Mouse (Mus musculus): ENCODE measurements around the gene Cux2. TPM values are rescaled to one million over a fixed set of nuclear protein-coding genes. Genes with fewer than 3 reads are reported as not detected.
A peak's percentile ranks its signal among the peaks of the same experiment; 100 is the strongest.

The Cux2 gene
- polyA plus RNA-seq, 1 experiment from 2014 or later: 3.6 TPM

DNA sequence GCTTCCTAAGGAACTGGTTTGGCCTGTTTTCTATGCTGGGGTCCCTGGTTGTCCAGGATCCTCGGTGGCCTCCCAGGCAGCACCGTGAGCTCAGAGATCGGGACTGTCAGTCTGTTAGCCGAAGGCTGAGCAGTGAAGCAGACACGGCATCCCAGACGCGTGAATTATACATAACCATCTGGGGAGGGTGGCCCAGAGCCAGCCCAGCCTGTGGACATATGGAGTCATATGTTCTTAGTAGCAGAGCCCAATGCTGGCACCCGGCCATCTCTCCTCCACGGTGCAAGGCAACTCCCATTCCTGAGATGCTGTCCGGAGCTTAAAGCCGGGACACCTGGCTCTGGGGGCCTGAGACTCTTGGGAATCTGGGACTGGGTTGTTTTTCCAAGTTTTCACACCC lies 31.0 kb upstream of the Cux2 start:
- Histone ChIP-seq H3K27me3 (no peaks in the 10 kb centered on the region), H3K36me3 (no peaks in the 10 kb centered on the region), H3K9me3 (no peaks in the 10 kb centered on the region), H3K4me1 (peaks cover 4% of the 10 kb centered on the region; the same call in 1 of the 2 replicates), H3K9ac (no peak overlapping the region), H3K4me2 (no peak overlapping the region), H3K4me3 (no peak overlapping the region), H3K27ac (no peak overlapping the region)
- ATAC-seq (ENCODE audit: borderline replicate concordance, extremely low read depth, low FRiP score, low TSS enrichment): peak; percentile 79
- WGBS: 34% methylated on average over 11 of the region's 11 CpGs

DNA sequence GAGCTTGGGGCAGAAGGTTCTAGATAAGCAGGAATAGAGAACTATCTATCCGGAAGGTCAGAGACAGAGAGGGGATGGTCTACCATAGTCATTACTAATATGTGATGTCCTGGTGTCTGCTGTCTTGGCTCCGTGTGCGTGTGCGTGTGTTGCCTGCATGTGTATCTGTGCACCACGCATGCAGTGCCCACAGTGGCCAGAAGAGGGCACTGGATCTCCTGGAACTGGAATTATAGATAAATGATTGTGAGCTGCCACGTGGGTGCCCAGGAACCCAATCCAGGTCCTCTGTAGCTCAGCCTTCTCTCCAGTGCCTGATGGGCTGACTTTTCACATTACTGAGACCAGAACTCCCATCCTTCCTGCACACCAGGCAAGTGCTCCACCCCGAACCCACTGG lies 29.9 kb upstream of the Cux2 start:
- ATAC-seq (ENCODE audit: borderline replicate concordance, extremely low read depth, low FRiP score, low TSS enrichment): no peak
- Histone ChIP-seq H3K27ac (no peak overlapping the region), H3K9me3 (no peaks in the 10 kb centered on the region), H3K4me3 (no peak overlapping the region), H3K9ac (no peak overlapping the region), H3K4me2 (no peak overlapping the region), H3K36me3 (no peaks in the 10 kb centered on the region), H3K27me3 (no peaks in the 10 kb centered on the region), H3K4me1 (peaks cover 4% of the 10 kb centered on the region; the same call in 1 of the 2 replicates)
- WGBS: 80% methylated on average over 7 of the region's 7 CpGs

DNA sequence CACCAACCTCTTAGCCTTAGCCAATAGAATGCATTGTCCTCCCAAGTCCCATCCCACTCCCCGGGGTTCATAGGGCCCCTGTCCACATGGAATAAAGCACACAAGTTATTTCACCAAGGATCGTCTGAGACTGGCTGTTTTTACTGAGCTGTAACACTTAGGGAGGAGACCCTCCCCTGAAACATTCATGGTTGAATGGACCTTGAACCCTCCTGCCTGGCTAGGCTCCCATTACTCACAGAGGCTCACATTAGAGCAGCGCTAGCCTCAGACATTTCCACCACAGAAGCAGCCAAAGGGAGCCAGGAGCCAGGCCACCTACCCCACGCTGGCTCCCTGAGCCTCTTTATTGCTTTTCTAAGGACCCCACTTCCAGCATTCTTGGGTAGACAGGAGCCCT lies 27.3 kb upstream of the Cux2 start:
- ATAC-seq (ENCODE audit: borderline replicate concordance, extremely low read depth, low FRiP score, low TSS enrichment): no peak
- Histone ChIP-seq H3K4me2 (no peak overlapping the region), H3K4me1 (peaks cover 4% of the 10 kb centered on the region; the same call in 1 of the 2 replicates), H3K9ac (no peak overlapping the region), H3K4me3 (no peak overlapping the region), H3K27me3 (no peaks in the 10 kb centered on the region), H3K27ac (no peak overlapping the region), H3K36me3 (no peaks in the 10 kb centered on the region), H3K9me3 (no peaks in the 10 kb centered on the region)
- 72% methylated on average over 4 of the region's 4 CpGs for WGBS

DNA sequence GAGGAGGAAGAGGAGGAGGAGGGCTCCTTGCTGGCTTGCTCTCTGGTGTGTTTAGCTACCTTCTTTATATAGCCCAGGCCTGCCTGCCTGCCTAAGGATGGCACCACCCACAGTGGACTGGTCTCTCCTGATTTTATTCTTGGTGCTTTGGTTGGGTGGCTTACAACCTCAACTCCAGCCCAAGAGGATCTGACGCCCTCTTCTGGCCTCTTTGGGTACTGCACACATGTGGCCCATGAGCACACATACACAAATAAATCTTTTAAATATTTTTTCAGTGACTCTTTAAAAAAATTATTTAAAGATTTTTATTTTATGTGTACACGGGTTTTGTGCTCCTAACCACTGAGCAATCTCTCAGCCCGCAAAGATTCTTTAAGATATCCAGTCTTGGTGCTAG lies 25.8 kb upstream of the Cux2 start:
- ATAC-seq (ENCODE audit: borderline replicate concordance, extremely low read depth, low FRiP score, low TSS enrichment): no peak
- no peak overlapping the region for H3K4me3 ChIP-seq
- H3K4me2 ChIP-seq: no peak overlapping the region
- H3K27me3 ChIP-seq: no peaks in the 10 kb centered on the region
- no peak overlapping the region for H3K27ac ChIP-seq
- 51% methylated on average over 3 of the region's 3 CpGs for WGBS
- H3K9ac ChIP-seq: no peak overlapping the region
- H3K36me3 ChIP-seq: no peaks in the 10 kb centered on the region
- H3K4me1 ChIP-seq: peaks cover 3% of the 10 kb centered on the region; the same call in 1 of the 2 replicates
- H3K9me3 ChIP-seq: no peaks in the 10 kb centered on the region

DNA sequence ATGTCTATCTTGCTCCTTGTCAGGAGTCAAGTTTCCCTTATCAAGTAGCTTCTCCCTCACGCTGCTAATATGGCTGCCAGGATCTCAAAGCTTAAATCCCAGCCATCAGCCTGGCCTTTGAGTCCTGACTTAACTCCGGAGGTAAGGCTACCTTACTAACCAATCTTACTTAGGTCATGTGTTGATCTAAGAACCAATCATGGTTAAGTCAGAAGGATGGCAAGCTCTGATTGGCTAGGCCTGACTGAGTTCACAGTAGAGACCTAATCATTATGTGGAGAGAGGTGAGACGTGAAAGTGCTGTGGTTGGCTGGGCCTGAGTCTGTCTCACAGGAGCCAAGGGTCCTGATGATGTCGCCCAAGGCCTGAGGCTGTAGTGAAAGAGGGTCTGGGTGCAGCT lies 22.1 kb upstream of the Cux2 start:
- H3K4me1 ChIP-seq: no peaks in the 10 kb centered on the region; the same call in 1 of the 2 replicates
- no peak overlapping the region for H3K9ac ChIP-seq
- no peak overlapping the region for H3K4me3 ChIP-seq
- ATAC-seq (ENCODE audit: borderline replicate concordance, extremely low read depth, low FRiP score, low TSS enrichment): no peak
- 68% methylated on average over 4 of the region's 4 CpGs for whole genome bisulfite sequencing
- H3K27me3 ChIP-seq: no peaks in the 10 kb centered on the region
- H3K9me3 ChIP-seq: no peaks in the 10 kb centered on the region
- no peak overlapping the region for H3K4me2 ChIP-seq
- no peak overlapping the region for H3K27ac ChIP-seq
- no peaks in the 10 kb centered on the region for H3K36me3 ChIP-seq

DNA sequence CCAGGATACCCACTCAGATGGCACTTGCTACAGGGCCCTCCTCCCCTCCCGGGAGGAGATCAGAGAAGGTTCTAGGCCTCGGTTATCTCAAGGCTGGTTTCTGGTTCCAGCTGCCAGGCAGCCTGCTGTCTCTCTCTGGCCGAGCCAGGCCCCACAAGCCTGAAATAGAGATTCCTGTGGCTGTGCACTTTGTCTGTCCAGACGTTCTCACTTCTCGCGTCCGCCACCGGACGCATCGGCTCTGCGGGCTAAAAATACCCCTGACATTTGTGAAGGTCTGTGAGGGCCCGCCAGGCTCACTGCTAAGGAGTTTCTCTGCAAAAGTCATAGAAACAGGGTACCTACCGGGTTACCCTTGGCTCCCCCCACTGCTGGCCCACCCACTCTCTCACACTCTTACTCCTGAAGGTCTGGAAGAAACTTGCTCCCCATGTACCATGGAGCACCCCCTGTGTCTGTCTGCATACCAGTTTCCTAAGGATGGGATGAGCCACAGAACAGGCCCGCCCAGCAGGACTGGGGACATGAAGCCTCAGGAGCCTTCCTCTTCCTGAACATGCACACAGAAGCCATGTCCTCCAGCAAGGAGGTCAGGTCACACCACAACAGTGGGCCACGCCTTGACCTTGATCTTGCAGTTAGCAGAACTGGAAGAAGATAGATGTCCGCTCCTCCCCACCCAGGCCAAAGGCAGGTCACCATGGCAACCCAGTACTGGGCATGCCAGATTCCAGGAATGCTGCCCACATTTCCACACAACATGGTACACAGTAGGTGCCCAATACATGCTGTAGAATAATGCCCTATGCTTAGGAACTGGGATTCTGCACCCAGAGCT lies 21.3 kb upstream of the Cux2 start:
- H3K4me2 ChIP-seq: no peak overlapping the region
- 60% methylated on average over 16 of the region's 16 CpGs for WGBS
- ATAC-seq (ENCODE audit: borderline replicate concordance, extremely low read depth, low FRiP score, low TSS enrichment): no peak
- no peaks in the 10 kb centered on the region for H3K27me3 ChIP-seq
- H3K9me3 ChIP-seq: no peaks in the 10 kb centered on the region
- no peak overlapping the region for H3K4me3 ChIP-seq
- H3K27ac ChIP-seq: no peak overlapping the region
- H3K4me1 ChIP-seq: no peaks in the 10 kb centered on the region; the same call in 1 of the 2 replicates
- no peak overlapping the region for H3K9ac ChIP-seq
- no peaks in the 10 kb centered on the region for H3K36me3 ChIP-seq

DNA sequence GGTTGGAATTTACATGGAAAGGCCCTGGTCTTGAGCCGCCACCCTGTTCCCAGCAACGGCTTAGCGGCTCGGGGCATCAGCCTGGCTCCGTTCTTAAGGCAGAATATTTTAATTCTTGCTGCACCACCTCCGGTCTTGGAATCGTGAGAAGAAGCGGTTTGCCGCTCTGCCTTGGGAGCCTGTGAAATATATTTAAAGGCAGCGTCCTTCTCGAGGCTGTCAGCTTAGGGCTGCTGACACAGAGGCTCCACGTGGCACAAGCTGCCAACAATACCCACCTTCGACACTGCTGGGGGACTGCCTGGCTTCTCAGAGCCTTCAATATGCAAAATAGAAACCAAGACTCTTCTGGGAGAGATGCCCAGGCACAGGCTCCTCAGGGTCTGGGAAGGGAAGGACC lies 18.7 kb upstream of the Cux2 start:
- no peaks in the 10 kb centered on the region for H3K27me3 ChIP-seq
- no peak overlapping the region for H3K9ac ChIP-seq
- no peak overlapping the region for H3K27ac ChIP-seq
- H3K4me2 ChIP-seq: no peak overlapping the region
- H3K36me3 ChIP-seq: no peaks in the 10 kb centered on the region
- H3K4me3 ChIP-seq: no peak overlapping the region
- H3K9me3 ChIP-seq: no peaks in the 10 kb centered on the region
- no peak for ATAC-seq (ENCODE audit: borderline replicate concordance, extremely low read depth, low FRiP score, low TSS enrichment)
- WGBS: 74% methylated on average over 13 of the region's 13 CpGs
- H3K4me1 ChIP-seq: no peaks in the 10 kb centered on the region; the same call in 1 of the 2 replicates

DNA sequence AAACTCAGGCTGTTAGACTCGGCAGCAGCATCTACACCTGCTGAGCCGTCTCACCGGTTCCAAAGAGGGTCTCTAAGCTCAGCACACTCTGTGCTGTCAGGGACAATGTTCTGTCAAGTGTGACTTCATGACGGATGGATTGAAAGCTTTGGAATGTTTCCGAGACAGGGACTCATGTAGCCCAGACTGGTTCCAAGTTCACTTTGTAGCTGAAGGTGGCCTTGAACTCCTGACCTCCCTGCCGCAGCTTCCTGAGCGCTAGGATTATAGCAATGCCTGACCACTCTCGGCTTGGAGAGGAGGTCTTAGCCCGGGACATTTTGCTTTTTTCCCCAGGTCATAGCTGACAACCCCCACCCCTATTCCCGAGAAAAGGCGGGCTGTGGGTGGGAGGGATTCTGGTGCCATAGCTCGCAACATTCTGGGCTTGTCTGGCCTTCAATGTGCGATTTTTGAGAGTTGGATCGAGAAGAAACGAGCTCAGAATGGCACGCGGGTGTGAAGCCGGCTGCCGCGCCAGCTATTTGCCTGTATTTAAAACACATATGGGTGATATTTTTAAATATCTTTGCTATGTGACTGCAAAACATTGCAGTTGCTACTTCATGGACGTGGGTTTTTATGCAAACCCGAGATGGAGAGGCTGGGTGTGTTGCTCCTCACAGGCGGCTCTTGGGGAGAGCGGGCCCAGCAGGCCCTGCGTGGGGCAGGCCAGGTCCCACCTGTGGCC lies 13.5 kb upstream of the Cux2 start:
- no peak for ATAC-seq (ENCODE audit: borderline replicate concordance, extremely low read depth, low FRiP score, low TSS enrichment)
- H3K9ac ChIP-seq: no peak overlapping the region
- H3K4me1 ChIP-seq: peaks cover 17% of the 10 kb centered on the region
- no peak overlapping the region for H3K27ac ChIP-seq
- H3K4me2 ChIP-seq: no peak overlapping the region
- no peaks in the 10 kb centered on the region for H3K36me3 ChIP-seq
- no peaks in the 10 kb centered on the region for H3K9me3 ChIP-seq
- whole genome bisulfite sequencing: 68% methylated on average over 25 of the region's 25 CpGs
- no peak overlapping the region for H3K4me3 ChIP-seq
- H3K27me3 ChIP-seq: peaks cover 3% of the 10 kb centered on the region; the same call in 1 of the 2 replicates

DNA sequence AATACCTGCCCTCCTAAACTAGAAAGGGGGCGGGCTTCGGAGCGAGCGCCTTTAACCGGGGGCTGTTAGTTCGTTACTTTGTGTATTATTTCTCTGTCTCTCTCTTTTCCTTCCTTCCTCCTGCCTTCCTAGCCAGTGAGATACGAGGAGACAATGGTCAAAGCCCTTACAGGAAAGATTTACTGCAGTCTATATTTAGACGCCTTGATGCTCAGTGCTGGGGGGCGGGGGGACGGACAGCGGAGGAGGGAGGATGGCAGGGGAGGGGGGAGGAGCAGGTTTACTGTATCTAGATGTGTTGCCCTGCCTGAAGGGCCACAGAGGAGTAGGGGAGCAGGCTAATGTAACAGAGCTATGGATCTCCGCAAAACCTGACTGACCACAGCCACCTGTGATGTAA lies 12.6 kb upstream of the Cux2 start:
- no peaks in the 10 kb centered on the region for H3K36me3 ChIP-seq
- H3K27ac ChIP-seq: no peak overlapping the region

DNA sequence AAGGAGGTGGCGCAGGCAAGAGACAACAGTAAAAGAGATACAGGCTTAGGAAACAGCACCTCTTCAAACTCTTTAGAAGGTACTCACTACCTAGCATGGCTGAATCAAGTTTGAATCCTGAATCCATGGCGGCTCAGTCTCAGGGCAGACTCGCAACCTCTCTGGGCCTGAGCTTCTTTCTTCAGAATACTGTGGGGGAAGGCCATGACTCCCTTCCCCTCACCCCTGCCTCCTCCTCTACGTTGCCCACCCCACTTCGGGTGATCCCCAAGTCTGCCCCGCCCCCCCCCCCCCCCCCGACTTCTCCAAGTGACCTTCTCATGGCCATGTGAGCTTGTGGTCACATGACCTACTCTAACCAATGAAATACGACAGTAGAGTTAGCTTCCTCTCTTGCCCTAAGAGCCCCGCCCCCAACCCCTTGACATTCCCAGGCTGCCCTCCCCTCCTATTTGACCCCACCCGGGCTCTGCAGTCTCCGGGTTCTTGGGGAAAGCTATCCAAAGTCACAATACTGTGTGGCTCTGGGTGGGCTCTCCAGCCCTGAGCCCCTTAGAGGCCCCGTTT lies 10.9 kb upstream of the Cux2 start:
- ATAC-seq (ENCODE audit: borderline replicate concordance, extremely low read depth, low FRiP score, low TSS enrichment): no peak
- Histone ChIP-seq H3K4me3 (no peak overlapping the region), H3K4me1 (peaks cover 17% of the 10 kb centered on the region), H3K36me3 (no peaks in the 10 kb centered on the region), H3K9ac (no peak overlapping the region), H3K27ac (no peak overlapping the region), H3K27me3 (peaks cover 3% of the 10 kb centered on the region; the same call in 1 of the 2 replicates), H3K9me3 (no peaks in the 10 kb centered on the region), H3K4me2 (0 out of 2 replicates have a peak overlapping the region, but pooled peaks have one; percentile 21)
- WGBS: 20% methylated on average over 12 of the region's 12 CpGs

More for the DNA sequence above, 12.6 kb upstream of the Cux2 start:
- H3K9me3 ChIP-seq: no peaks in the 10 kb centered on the region
- H3K4me3 ChIP-seq: no peak overlapping the region
- 17% methylated on average over 12 of the region's 12 CpGs for WGBS
- H3K27me3 ChIP-seq: peaks cover 3% of the 10 kb centered on the region; the same call in 1 of the 2 replicates
- peak overlapping the region; percentile 16 for H3K4me2 ChIP-seq
- H3K4me1 ChIP-seq: peaks cover 17% of the 10 kb centered on the region
- no peak overlapping the region for H3K9ac ChIP-seq
- ATAC-seq (ENCODE audit: borderline replicate concordance, extremely low read depth, low FRiP score, low TSS enrichment): no peak

DNA sequence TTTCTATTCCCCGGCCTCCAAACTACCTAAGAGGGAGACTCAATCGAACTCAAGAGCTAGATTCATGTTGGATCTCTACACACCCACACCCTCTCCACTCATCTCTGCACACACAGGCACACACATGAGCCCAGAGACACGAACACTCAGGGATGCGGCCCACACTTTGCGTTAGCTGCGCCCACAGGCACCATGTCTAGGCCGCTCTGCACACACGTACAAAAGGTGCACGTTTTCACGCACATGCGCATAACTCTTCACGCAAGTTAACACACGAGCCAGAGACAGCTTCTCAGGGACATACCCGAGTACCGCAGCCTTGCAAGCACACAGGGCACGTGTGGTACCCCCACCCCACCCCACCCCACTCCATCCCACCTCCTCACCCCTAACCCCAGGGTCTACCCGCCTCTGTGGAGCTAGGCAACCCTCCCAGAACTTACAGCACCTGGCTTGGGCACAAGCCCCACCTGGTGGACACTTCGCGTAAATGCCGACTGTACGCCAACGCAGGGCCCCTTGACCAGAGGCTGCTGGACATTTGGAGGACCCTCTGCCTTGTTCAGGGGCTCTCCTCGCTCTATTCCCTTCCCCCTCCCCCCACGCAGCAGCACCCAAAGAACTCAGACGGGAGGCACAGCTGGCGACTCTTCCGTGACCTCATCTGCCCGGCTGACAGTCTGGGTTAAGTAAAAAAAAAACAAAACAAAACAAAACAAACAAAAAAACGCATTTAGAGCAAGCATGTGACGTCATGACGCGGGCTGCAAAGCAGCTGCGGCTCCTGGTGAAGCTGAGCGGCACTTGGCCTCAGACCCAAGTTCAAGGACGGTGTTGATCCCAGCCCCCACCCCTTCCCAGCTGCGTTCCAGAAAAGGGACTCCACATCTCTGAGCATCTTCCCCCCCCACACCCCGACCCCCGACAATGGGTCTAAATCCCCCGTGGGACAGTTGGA lies 9.4 kb upstream of the Cux2 start:
- H3K9ac ChIP-seq: no peak overlapping the region
- H3K9me3 ChIP-seq: no peaks in the 10 kb centered on the region
- H3K4me1 ChIP-seq: peaks cover 17% of the 10 kb centered on the region
- no peak for ATAC-seq (ENCODE audit: borderline replicate concordance, extremely low read depth, low FRiP score, low TSS enrichment)
- peak overlapping the region; percentile 32 for H3K4me3 ChIP-seq
- 22% methylated on average over 39 of the region's 39 CpGs for WGBS
- H3K27ac ChIP-seq: no peak overlapping the region
- H3K36me3 ChIP-seq: no peaks in the 10 kb centered on the region
- H3K4me2 ChIP-seq: peak overlapping the region; percentile 55
- H3K27me3 ChIP-seq: peaks cover 8% of the 10 kb centered on the region

Measured in lung, embryonic 15.5 days (tissue).